Mouse (Mus musculus): ENCODE measurements at regions not wholly inside any gene's neighbourhood (a gene's known extent, or its start where the extent isn't known, plus 50 kb on each side); places are given as distances from the start of the nearest gene placed in this dataset.

DNA sequence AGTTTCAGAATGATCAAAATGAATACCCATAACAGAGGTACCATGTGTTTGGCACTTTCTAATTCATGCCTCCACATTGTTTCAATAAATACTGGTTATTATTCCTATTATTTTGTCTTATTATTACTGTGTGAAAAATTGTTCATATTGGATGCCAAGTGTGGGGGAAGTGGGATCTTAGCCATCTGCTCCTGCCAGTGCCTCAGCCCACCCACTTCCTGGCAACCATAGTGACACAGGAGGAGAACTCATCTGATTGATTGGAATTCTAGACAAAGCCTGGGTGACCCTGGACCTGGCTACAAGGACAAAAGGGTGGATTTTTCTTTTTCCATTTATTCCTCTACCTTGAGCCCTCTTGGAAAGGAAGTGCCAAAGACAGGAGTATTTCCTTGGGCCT lies 2886.8 kb upstream of the Lrrc6 start:
- DNase-seq = no peak

DNA sequence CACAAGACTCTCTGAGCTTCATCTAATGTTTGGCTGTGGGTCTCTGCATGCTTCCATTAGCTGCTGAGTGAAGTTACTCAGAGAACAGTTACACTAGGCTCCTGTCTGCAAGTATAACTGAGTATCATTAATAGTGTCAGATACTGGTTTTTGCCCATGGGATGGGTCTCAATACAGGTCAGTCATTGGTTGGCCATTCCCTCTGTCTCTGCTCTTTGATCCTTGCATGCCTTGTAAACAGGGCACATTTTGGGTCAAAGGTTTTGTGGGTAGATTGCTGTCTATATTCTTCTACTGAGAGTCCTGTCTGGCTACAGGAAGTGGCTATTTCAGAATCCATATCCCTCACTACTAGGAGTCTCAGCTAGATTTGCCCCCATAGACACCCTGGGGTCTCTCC lies 2864.7 kb upstream of the Lrrc6 start:
- no peak for DNase-seq

- no peak for DNase-seq
These were observed 2849.5 kb upstream of the Lrrc6 start for GRCm38 (mm10) chr15:69350053-69350739.

- DNase-seq = no peak
These were observed 2845.4 kb upstream of the Lrrc6 start for GRCm38 (mm10) chr15:69346065-69346464.

DNA sequence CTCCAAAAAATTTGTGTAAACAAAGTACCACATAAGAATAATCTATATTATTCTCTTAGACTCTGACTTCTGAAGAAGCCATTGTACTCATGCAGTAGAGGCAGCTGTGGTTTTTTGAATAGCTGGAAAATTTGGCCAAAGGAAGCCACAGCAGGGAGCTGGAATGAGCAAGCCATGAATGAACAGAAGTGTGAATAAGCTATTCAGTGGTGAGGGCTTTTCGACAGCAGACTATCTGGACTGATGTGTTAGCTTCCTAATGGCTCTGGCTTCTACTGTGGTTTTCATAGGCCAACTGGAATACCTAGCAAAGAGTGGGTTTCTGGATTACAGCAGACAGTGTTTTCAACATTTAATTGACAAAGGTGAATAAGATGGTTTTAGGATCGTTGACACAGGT lies 2842.0 kb upstream of the Lrrc6 start:
- DNase-seq = no peak

GRCm38 (mm10) chr15:69336491-69336890 lies 2835.8 kb upstream of the Lrrc6 start:
- DNase-seq = no peak

GRCm38 (mm10) chr15:69326537-69326936 lies 2825.8 kb upstream of the Lrrc6 start:
- DNase-seq = peak; percentile 9

DNA sequence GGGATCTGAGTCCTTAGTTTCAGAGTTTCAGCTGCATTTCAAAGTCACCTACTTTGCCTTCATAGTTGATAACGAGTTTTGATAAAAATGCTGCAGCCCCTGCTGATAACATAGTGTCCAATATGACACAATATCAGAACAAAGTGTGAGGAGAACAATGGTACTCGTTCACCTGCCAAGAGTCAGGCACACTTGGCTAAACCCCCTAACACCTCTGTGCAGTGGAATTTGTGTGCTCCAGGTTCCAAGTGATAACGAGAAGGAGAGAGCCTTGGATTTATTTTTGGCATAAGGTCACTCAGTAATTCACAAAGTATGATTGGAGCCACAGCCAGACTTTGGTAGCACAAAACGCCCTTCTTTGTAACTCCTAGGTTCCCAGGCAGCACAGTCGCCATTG lies 2802.4 kb upstream of the Lrrc6 start:
- no peak for DNase-seq

DNA sequence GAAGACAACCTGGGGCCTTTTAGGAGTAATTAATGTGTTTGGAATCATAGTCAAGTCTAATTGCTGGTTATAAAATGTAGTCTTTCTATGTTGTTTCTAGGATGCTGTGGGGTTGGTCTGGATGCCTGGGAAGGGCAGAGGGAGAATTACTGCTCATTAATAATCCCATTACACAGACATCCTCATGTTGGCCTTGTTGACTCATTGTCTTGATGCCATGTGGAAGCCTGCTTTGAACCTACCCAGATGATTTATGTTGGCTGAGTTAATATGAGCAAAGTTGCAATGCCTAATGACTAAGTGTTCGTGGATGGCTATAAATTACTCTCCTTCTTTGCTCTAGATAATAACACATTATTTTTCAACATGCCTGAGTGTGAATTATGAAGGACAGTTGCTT lies 2790.6 kb upstream of the Lrrc6 start:
- peak; percentile 54 for DNase-seq

DNA sequence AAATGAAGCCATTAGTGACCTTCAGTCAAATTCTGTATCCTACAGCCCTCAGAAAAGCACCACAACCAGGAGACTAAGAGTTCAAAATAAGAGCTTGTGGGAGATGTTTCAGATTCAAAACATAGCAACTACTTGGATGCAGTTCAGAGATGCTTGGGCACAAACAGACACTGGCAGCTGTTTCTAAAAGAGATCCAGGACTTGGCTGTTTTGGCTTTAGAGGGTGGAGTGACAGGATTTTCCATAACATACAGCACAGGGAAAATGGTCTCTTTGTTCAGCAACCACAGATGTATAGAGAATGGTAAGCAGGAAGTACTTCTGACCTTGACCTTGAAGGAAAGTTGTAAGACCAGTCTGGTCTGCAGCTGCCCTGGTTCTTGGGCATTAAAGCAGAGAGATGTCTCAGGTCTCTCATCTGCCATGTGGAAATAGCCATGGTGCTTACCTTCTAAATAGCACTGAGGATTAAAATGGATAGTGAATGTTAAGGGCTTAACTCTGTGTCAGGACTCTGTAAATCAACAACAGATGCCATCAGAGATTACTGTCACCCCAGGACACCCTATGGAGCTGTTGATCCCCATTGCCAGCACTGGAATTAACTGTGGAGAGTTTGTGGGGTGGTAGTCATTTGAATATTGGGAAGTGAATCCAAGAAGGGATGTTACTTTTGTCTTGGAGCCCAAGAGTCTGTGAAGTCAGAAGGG lies 2775.0 kb upstream of the Lrrc6 start:
- DNase-seq = no peak

GRCm38 (mm10) chr15:69274225-69274766 lies 2773.6 kb upstream of the Lrrc6 start:
- no peak for DNase-seq

DNA sequence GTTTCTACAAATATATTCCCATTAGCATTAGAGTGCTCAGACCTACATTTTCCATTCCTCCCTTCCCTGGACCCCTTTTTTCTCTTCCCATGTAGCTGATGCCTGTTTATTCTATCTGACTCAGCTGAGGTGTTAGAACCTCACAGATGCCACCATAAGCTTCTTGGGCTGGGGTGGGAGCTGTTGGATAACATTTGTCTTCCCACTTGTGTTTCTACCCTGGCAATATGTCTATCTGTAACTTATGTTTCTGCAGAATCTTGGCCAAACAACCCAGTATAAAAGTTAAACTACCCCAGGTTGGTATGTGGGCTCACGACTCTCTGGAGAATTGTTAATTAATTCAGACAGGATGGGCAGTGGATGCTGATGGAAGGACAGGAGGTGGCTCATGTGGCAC lies 2772.8 kb upstream of the Lrrc6 start:
- no peak for DNase-seq

- DNase-seq = no peak
These were observed 2761.2 kb upstream of the Lrrc6 start for GRCm38 (mm10) chr15:69261940-69262339.

- DNase-seq = no peak
These were observed 2756.6 kb upstream of the Lrrc6 start for GRCm38 (mm10) chr15:69257161-69257778.

- no peak for DNase-seq
These were observed 2753.0 kb upstream of the Lrrc6 start for GRCm38 (mm10) chr15:69253698-69254097.

DNA sequence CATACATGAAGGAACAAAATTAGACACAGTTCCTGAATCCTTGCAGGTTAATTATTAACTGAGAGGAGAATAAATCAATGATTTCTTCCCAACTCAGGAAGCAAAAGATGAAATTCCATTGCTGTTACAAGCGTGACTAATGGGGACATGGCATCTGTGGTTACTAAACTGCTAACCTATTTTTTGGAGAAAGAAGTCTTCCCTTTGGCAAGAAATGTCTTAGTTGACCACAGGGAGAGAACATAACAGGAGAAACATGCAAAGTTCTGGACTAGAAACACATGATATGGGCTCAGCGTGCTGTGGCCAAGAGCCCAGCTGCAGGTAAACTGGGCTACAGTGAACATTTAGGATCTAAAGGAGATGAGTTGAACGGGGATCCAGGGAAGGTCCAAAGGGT lies 2751.4 kb upstream of the Lrrc6 start:
- DNase-seq = no peak

GRCm38 (mm10) chr15:69246190-69246966 lies 2745.7 kb upstream of the Lrrc6 start:
- no peak for DNase-seq

GRCm38 (mm10) chr15:69235271-69235670 lies 2734.6 kb upstream of the Lrrc6 start:
- DNase-seq = no peak

DNA sequence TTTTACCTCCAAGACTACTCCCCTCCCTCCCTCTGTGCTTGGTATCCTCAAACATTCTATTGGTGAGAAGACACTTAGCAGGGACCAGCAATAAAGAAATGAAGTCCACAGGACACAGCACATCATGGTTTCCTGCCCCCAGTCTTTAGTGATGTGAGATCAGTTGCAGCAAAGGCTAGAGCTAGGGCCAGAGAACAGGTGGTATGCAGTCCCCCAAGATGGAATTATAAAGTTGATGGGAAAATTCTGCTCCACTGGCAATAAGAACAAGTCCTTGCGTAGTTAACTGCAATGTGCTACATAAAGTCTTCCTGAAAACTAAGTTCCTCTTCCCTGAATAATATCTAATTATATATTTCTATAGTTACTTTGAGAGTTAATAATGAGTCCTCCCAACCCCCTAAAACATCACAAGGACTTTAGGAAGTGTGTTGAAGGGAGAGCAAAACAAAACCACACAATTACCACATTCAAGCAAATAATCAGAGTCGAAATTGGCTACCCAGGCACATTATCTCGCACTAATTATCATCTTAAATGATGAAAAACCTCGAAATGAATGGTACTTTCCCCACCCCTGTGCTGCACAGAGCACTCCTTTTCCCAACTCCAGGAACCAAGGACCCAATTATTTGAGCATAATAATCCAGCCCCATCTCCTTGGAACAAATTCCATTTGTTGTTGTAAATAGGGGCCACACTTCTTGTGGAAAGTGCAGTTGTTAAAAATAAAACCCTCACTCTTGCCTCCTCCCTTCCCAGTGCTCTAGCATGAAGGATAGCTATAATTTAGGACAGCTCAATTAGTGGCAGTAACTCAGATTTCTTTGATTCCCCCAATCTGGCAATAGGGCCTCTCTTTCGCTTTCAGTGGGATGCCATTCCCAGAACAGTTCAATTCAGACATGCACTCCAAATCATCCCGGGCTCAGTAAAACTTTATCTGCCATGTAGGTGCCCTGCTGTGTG lies 2724.2 kb upstream of the Lrrc6 start:
- DNase-seq = no peak

GRCm38 (mm10) chr15:69223411-69223810 lies 2722.7 kb upstream of the Lrrc6 start:
- no peak for DNase-seq

- DNase-seq = no peak
These were observed 2721.7 kb upstream of the Lrrc6 start for GRCm38 (mm10) chr15:69222391-69222790.

Data from adrenal gland, adult 2 months (tissue).